Mouse (Mus musculus): ENCODE results near the gene Inpp5a.

Inpp5a gene

DNA sequence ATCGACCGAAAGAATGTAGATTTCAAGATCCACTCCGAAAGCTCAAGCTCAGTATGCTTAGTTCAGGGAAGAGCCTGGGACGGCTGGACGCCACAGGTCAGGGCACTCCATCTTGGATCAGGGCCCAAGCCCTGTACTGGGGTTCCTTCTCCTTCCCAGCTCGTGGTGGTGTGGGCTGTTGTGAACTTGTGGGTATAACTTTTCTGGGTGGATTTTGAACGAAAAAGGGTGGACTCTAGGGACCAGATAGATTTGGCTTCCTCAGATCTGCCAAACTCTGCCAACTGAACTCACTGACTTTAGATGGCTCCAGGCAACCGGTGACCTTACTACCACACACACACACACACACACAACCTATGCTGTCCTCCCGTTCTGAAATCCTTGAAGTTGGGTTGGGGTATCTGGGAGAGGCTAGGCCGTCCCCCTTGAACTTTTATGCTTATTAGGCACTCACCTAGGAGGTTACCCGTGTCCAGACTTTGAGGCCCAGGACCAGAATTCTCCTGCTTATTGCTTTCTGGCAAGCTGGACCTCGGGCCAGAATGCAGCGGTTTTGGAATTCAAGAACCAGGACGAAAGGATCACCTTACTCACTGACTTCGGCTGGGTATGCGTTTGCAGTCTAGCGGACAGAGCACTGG is 194.3 kb downstream of the Inpp5a start:
- DNase-seq = no peak

DNA sequence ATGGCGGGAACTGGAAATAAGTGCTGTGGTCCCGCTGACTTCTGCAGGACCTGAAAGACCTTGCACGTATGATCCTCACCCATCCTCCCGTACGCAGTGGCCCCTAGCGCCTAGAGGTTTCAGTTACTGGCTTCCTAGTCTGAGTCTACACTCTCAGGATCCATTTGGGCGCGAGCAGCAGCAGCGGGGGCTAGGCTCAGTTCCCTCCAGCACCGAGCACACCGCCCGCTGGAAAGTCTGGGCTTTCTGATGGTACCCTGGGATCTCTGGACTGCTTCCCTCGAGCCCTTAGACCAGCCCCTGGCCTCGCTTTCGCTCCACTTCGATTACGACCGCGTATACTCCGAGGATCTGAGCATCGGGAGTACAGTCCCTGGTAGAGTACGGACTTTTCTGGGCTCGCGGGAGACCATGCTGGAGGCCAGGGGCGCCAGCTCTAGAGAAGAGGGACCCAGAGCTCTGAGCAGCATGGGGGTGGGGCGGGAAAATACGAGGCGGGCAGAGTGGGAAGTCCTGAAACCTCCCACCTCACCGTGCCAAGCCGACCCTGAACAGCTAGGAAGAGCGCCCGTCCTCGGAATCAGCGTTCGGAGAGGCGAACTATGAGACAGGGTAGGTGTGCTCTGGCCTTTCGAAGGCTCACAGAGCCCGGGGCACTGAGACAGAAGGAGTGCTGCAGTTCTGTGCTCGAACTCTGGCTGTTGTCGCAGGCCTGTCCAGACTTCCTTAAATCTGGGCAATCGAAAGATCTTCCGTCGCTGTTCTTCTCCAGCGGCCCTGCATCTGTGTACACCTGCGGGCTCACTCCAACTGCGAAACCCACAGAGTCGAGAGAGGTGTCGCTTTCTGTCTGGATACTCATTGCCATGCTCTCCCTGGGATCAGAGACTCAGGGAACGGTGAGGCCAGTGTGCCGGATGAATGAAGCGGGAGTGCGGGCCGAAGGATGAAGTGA is 195.6 kb downstream of the Inpp5a start:
- DNase-seq = peak; percentile 19 to 28

DNA sequence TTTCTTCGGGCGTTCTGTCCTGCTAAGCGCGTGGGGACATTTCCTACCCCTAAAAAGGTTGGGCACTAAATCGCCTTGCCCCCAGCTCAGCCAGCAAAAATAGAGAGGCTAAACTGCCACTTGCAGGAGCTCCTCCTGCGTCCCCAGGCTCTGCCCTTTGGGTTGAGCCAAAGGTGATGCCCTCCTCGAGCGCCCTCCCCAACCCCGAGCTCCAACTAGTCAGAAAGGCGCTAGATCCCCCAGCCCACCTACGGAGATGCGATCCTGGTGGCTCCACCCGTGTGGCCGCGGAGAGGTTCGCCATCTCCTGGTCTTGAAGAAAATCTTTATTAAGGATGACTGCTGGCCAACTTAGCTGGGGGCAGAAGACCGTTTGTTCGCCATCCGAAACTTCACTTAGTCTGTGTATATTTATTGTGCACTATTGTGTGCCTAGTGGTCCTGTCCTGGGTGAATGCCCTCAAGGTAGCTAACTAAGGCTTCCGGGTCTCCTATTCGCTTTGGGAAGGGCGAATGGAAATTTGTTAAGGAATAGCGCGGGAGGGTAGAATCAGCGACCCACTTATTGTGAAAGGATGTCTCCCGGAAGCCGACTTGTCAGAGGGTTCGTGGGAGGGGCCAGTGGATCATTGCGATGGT is 196.4 kb downstream of the Inpp5a start:
- no peak for DNase-seq

DNA sequence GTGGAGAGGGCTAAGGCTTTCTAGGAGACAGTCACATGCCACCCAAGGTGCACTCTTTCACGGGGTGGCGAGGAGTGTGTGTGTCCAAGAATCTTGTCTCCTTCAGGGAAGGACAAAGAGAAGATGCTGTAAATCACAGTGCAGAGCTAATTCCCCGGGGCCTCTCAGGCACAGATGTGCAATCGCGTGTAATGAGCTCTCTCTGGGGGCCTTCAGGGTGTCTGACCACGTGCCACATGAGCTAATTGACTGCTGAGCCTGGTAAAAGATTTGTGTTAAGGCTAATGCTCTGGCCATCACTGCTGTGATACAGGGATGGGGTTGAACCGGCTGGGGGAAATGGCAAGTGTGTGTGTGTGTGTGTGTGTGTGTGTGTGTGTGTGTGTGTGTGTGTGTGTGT is 199.0 kb downstream of the Inpp5a start:
- DNase-seq = no peak

DNA sequence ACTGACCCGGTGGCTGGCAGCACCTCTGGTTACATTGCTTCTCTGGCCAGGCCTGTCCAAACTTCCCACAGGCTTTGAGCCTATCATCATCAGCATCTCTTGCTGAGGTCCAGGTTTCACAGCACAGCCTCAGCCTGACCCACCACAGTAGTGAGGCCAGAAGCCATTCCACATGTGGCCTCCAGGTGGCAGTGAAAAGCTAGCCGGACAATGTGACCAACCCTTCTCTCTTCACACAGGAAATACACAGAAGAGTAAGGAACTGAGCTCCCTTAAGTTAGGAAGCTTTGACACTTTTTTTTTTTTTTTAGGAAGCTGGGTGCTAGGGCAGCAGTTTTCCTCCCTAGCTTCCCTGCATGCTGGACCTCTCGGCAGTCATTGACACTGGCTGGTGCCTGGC is 201.4 kb downstream of the Inpp5a start:
- DNase-seq = peak; percentile 41 to 47

DNA sequence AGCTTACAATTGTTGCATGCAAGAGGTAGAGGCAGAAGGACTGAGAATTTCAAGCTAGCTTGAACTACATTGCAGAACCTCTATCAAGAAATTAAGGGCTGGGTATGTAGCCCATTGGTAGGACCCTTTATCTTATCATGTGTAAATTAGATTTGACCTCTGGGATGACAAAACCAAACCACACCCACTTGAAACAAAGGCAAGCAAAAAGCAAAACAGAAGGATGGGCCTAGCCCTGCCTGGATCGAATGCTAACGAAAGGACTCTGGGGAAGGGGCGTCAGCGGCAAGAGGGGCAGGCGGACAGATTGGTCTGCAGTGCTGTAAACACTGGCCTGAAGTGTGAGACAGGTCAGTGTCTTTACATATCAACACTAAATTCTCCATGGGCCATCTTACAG is 202.4 kb downstream of the Inpp5a start:
- no peak for DNase-seq

DNA sequence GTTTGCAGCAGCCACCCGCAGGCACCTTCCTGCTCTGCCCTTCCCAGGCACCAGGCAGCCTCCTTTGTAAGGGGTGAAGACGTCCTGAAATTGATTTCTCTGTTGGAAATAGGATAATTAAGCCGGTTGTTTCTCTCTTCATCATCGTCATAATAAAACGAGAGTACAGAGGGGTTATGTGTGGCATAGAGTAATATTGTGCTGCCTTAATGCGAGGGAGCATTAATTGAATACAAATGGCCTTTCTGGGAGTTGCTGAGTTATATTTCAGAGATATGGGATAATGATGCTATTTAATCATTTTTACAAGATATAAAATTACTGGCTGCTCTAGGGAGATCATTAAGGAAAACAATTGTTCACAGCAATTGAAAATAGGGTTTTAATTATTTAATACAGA is 206.4 kb downstream of the Inpp5a start:
- no peak for DNase-seq

DNA sequence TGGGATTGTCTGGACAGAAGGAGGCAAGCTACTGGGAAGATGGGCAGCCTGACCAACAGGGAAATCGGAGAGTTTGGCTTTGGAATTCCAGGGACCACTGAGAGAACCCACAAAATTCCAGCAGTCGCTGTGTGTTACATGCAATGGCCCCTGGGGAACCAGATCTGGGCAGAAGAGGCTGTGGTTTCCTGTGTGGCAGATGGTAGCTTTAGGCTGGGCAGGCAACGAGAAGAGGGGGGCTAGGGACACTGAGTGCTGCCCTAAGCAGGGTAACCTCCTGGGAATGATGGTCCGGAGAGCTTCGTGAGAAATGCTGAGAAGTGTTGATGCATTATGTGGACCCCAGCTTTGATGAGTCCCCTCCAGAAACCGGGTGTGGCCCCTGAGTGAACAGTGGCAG is 207.0 kb downstream of the Inpp5a start:
- DNase-seq = no peak

DNA sequence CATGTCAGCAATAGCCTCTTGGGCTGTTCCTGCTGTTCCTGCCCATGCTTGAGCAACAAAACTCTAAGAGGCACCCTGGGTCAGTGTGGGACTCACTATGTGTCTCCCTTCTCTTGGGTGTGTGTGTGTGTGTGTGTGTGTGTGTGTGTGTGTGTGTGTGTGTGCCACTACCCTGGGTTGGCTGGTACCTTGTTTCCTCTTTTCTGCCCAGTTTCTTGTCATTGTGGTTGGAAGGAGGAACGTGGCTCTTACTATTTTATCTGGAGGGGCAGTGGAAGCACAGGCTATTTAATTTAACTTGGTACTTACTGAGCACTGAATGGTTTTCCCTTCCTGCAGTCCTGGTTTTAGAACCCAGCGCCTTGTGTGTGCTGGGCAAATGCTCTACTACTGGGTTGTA is 221.4 kb downstream of the Inpp5a start:
- no peak for DNase-seq

DNA sequence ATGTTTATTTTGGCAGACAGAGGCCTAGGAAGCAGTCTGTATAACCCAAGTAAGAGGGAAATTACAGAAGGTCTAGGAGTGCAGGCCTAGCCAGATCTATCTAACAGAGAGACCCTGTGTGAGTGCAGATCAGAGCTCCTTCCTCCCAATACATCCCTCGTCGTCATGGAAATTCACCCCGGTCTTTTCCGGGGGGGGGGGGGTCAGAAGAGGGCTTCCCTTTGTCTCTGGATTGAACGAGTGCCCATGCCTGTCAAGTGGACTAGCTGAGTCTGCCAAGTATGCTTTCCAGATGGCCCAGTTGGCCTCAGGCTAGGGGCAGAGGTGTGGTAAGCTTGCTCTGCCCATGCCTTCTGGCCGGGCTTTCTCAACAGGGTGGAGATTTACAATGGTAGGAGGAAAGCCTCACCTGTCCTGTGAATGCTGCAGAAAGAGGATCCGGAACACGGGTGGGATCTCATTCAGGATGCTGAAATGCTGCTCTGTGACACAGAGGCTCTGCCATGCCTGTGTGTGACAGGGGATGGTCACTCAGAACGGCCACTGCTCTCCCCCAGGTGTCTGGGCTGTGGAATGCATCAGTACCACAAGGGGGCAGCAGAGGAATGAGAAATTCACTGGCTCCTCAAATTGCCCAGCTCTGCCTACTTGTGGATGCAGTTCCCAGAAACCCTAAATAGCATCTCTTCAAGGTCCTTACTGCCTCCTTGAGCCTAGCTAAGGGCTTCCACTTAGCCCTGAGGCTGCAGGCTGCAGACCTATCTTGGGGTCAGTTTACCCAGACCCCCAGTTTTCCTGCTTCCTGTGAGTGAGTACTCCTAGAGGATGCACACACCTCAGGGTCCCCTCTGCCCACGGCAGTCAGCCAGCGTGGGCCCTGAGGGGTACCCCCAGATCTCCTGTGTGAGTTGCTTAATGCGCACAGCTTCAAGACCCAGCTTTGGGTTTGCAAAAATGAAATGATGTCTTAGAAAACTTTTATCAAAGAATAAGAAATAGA is 227.2 kb downstream of the Inpp5a start:
- peak; percentile 72 to 79 for DNase-seq

DNA sequence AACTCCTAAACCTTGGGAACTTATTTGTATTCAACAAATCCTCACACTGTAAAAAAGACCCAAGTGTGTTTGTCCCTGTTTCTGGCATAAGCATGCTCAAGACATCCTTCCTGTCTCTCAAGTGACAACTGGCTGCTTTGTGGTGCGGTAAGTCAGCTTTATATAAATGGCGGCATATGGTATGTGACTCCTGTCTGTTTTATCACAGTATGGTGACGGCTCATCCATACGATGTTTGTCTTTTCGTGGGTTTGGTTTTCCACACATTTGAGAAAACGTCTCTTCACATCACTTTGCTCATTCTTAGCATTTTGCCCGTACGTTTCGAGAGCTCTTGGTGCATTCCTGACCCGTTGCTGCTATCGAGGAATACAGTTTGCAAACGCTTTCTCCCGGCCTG is 233.7 kb downstream of the Inpp5a start:
- DNase-seq = no peak

DNA sequence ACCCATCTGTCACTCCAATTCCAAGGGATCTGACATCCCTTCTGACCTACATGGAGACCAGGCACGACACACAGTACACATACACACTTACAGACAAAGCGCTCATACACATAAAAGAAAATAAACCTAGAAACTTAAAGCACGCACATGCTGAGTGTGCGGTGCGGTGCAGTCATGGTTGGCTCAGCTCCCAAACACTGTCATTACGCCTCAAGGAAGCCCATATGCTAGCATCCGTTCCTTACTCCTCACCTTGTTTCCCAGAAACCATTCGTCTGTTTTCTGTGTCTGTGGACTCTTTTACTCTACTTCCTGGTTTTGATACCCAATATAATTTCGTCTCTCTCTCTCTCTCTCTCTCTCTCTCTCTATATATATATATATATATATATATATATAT is 236.2 kb downstream of the Inpp5a start:
- no peak for DNase-seq
